17 mouse cellular contexts compared by ENCODE assay signal in genomic region chr1:36483825-36484224, GRCm38 (mm10). TPM values are rescaled to one million over a fixed set of nuclear protein-coding genes. Genes with fewer than 3 reads are reported as not detected.
"Had no signal": no experiment of that assay in that cellular context is flagged by ENCODE, and none has a peak within 500 bp of the region (broad histone marks: within the 10 kb centered on the region; RNA-seq: fewer than 3 reads in every experiment).

No protein-coding gene starts in this region.

- H3K27me3 ChIP-seq: limb, embryonic 15.5 days; neural tube, embryonic 13.5 days had no signal

- H3K4me2 ChIP-seq: limb, embryonic 15.5 days; neural tube, embryonic 13.5 days had no signal

- DNase-seq: kidney, adult 9 months; kidney, postnatal 25 days; layer of hippocampus, adult 9-11 months; layer of hippocampus, postnatal 36 days; lung, adult 18-20 months; spleen, adult 18-20 months; thymus, postnatal 36 days had no signal

- H3K36me3 ChIP-seq: limb, embryonic 15.5 days; midbrain, embryonic 10.5 days; neural tube, embryonic 13.5 days had no signal

- H3K4me3 ChIP-seq: limb, embryonic 15.5 days; midbrain, embryonic 10.5 days; neural tube, embryonic 13.5 days had no signal

- ATAC-seq: hindbrain, postnatal 0 days; midbrain, embryonic 16.5 days had no signal

- H3K9me3 ChIP-seq: limb, embryonic 15.5 days; midbrain, embryonic 10.5 days; neural tube, embryonic 13.5 days had no signal

- H3K27ac ChIP-seq: hindbrain, postnatal 0 days; limb, embryonic 15.5 days; liver, embryonic 14.5 days; midbrain, embryonic 10.5 days; neural tube, embryonic 13.5 days had no signal

- H3K9ac ChIP-seq: limb, embryonic 15.5 days; liver, embryonic 14.5 days; neural tube, embryonic 13.5 days had no signal

RNA-seq across cellular contexts. Expression of gene Gm42417, which starts 55.4 kb away (rescaled TPM):
- total RNA-seq: hindbrain, postnatal 0 days; layer of hippocampus, postnatal 36 days; left cerebral cortex, adult 8-10 months; left cerebral cortex, postnatal 25 days had no signal
- polyA plus RNA-seq: hindbrain, postnatal 0 days; intestine, embryonic 14.5 days; liver, embryonic 14.5 days; stomach, embryonic 14.5 days had no signal
